Mouse (Mus musculus): Measurements from ENCODE around the gene Gm31571. TPM values are rescaled to one million over a fixed set of nuclear protein-coding genes. Genes with fewer than 3 reads are reported as not detected.
"Not testable (repeated sequence)": the region's sequence is repeated elsewhere in the genome, so short reads cannot be mapped to it uniquely, and the experiment has no call there.

The Gm31571 gene
- not detected for total RNA-seq (2022)

DNA sequence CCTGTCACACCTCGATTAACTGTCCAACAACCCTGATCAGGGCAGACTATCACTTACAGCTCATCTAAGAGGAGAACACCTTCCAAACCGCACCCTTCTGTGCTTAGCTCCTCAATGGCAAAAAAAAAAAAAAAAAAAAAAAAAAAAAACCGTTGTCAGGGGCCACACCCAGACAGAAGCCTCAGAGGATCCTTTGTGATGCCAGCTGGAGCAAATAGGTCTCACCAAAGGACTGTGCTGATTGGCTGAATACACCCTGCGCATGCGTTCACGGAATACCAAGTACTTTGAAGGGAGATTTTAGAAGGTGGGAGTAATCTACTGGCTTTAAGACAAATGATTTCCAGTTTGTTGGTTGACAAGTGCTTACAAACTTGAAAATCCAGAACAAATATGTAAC is at the start of gene Gm31571:
Gm31571 (minus strand) TSS at position 101 of the 400 bp plus-strand sequence.
- not testable (repeated sequence) for DNase-seq (ENCODE audit: low spot score in 2 of 2)

Measured in left cerebral cortex, adult 8-10 months (tissue).